ENCODE assay signal across 8 mouse cellular contexts in the genomic region with DNA sequence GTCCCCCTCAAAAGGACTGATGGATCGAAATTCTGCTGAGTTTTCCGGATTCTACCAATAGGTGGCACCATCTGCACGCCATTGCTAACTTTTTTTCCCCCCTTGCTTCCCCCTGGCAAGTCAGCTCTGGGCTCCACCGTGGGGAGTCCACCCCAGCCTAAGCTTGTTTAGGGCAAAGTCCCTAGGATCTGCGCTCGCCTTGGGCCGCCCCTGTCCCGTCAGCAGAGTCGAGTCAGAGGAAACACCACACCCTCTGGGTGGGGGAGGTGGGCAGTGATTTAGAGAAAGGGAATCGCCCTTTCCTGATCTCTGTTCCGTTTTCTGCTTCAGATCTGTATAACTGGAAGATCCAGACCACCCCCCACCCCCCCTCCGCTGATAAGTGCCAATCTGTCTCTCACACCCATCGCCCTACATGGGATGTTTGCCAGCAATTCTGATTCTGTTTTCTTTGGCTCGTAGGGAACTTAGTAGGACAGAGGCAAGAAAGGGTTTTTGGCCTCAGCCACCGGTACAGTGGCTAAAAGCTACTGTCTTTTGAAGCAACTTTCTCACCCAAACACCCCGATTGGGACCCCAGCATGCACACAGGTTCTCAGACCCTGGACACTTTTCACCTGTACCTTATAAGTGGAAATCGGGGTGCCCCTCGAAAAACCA. TPM values are rescaled to one million over a fixed set of nuclear protein-coding genes. Genes with fewer than 3 reads are reported as not detected.
DNase-seq lines count a peak whose midpoint lies in the region; ATAC-seq and TF ChIP-seq lines count a peak whose summit lies in the region.

No protein-coding gene starts in this region.

- 8% methylated on average over 18 of the region's 18 CpGs for WGBS in heart, postnatal 0 days

- no peaks in the 10 kb centered on the region for H3K79me2 ChIP-seq in CH12.LX (replicated peaks; ENCODE audit: control insufficient read depth, extremely low read depth, insufficient read depth, poor library complexity, severe bottlenecking)

- no peaks in the 10 kb centered on the region for H3K36me3 ChIP-seq in CH12.LX (replicated peaks in 1 of 2; ENCODE audit: control insufficient read depth in 1 of 2, insufficient read depth in 1 of 2, low read length in 1 of 2)
- no peaks in the 10 kb centered on the region for H3K36me3 ChIP-seq in heart, postnatal 0 days (replicated peaks; ENCODE audit: control insufficient read depth, insufficient read depth, low read length)

- TF ChIP-seq CTCF in CH12.LX (conservative IDR thresholded peaks at IDR 0.05 in 1 of 2, IDR thresholded peaks at IDR 0.05 in 1 of 2; ENCODE audit: low read depth in 2 of 2, low read length in 2 of 2): peak; percentile 45 to 93
- TF ChIP-seq CTCF in embryonic fibroblast, embryonic 13.5 days (IDR thresholded peaks at IDR 0.05; ENCODE audit: borderline replicate concordance, insufficient read depth, low read length): no peak
- peak; percentile 76 for TF ChIP-seq CTCF in heart, postnatal 0 days (IDR thresholded peaks at IDR 0.05; ENCODE audit: low read depth)

- H3K27ac ChIP-seq in CH12.LX (ENCODE audit: insufficient read depth, low read depth): no peak overlapping the region
- 0 out of 2 replicates have a peak overlapping the region, but pooled peaks have one; percentile 2 for H3K27ac ChIP-seq in embryonic fibroblast, embryonic 13.5 days (ENCODE audit: insufficient read depth, low read length)
- peak overlapping the region; percentile 45; the same call in 1 of the 2 replicates for H3K27ac ChIP-seq in heart, postnatal 0 days (ENCODE audit: low read depth)

- no peak for TF ChIP-seq POLR2A in CH12.LX (IDR thresholded peaks at IDR 0.05; ENCODE audit: low read depth, low read length)
- no peak for TF ChIP-seq POLR2A in embryonic fibroblast, embryonic 13.5 days (IDR thresholded peaks at IDR 0.05; ENCODE audit: low read depth, low read length)

- H3K27me3 ChIP-seq in CH12.LX (replicated peaks): no peaks in the 10 kb centered on the region
- H3K27me3 ChIP-seq in heart, postnatal 0 days (ENCODE audit: control insufficient read depth, insufficient read depth, low read length): peaks cover 8% of the 10 kb centered on the region; the same call in 1 of the 2 replicates

- H3K9me3 ChIP-seq in CH12.LX (replicated peaks; ENCODE audit: low read length): no peaks in the 10 kb centered on the region
- H3K9me3 ChIP-seq in heart, postnatal 0 days (replicated peaks; ENCODE audit: control insufficient read depth, low read length): no peaks in the 10 kb centered on the region

- H3K4me2 ChIP-seq in CH12.LX (ENCODE audit: insufficient read depth, low read depth, poor library complexity, severe bottlenecking): peak overlapping the region; percentile 74
- peak overlapping the region; percentile 66 for H3K4me2 ChIP-seq in heart, postnatal 0 days (ENCODE audit: low read depth, low read length)

- no peak for TF ChIP-seq EP300 in CH12.LX (IDR thresholded peaks at IDR 0.05; ENCODE audit: low read length)
- TF ChIP-seq EP300 in heart, postnatal 0 days (IDR thresholded peaks at IDR 0.05; ENCODE audit: low read depth): 0 out of 2 replicates have a peak, but pooled peaks have one; percentile 46

- ATAC-seq in heart, postnatal 0 days (ENCODE audit: insufficient read depth, low read depth): peak; percentile 63
- ATAC-seq in erythroid progenitor cell, adult 5-6 weeks (replicated peaks; ENCODE audit: low FRiP score, poor library complexity, severe bottlenecking): no peak

- TF ChIP-seq RAD21 in CH12.LX (IDR thresholded peaks at IDR 0.05; ENCODE audit: low read depth, low read length): peak; percentile 95

- H3K4me1 ChIP-seq in CH12.LX (ENCODE audit: control insufficient read depth in 1 of 2, insufficient read depth in 2 of 2): peaks cover 3 to 18% of the 10 kb centered on the region in 2 experiments; a peak in 3 of 4 replicates
- no peaks in the 10 kb centered on the region for H3K4me1 ChIP-seq in embryonic fibroblast, embryonic 13.5 days (ENCODE audit: control insufficient read depth, insufficient read depth, low read length)
- 0 out of 2 replicates have a peak, but pooled peaks cover 7% of the 10 kb centered on the region for H3K4me1 ChIP-seq in heart, postnatal 0 days (ENCODE audit: control insufficient read depth, insufficient read depth)

- no peak overlapping the region for H3K9ac ChIP-seq in CH12.LX (ENCODE audit: insufficient read depth, low read depth)
- H3K9ac ChIP-seq in heart, postnatal 0 days (replicated peaks; ENCODE audit: low read depth, low read length): peak overlapping the region; percentile 45

- in situ Hi-C loops in CH12.LX (cut with MboI; ENCODE audit: low pct_ligation_motif_present, low pct_unique_long_range_greater_than_20kb, low sequenced_read_pairs): loop anchor here (10.0 to 25.0 kb wide), 3 partner anchors 504 to 1204 kb away; a partner anchor contains a TSS

- H3K4me3 ChIP-seq in CH12.LX (replicated peaks in 1 of 3; ENCODE audit: low read depth in 2 of 3, low read length in 2 of 3, poor library complexity in 1 of 3): peak overlapping the region in 1 of 3 experiments; percentile 39
- 0 out of 2 replicates have a peak overlapping the region, but pooled peaks have one; percentile 5 for H3K4me3 ChIP-seq in embryonic fibroblast, embryonic 13.5 days (ENCODE audit: insufficient read depth, low read length)
- peak overlapping the region; percentile 41 for H3K4me3 ChIP-seq in heart, postnatal 0 days (ENCODE audit: low read depth, low read length)

- DNase-seq in CH12.LX (ENCODE audit: extremely low read depth): peak; percentile 58
- peak; percentile 51 for DNase-seq in adrenal gland, adult 2 months
- DNase-seq in heart, postnatal 0 days (ENCODE audit: low spot score): peak; percentile 69
- DNase-seq in kidney, postnatal 14 days: peak; percentile 73
- DNase-seq in lung, postnatal 25 days (ENCODE audit: low spot score): peak; percentile 59
- peak; percentile 78 for DNase-seq in retina, postnatal 1 day

- dilution Hi-C loops in CH12.LX (cut with MboI; ENCODE audit: extremely low pct_ligation_motif_present, extremely low pct_unique_long_range_greater_than_20kb, low sequenced_read_pairs): no loop called here

TF ChIP-seq in CH12.LX, 34 proteins besides CTCF, POLR2A, EP300 and RAD21:
- TF ChIP-seq MAFK (IDR thresholded peaks at IDR 0.05; ENCODE audit: insufficient replicate concordance, low read length) (0 out of 2 replicates have a peak, but pooled peaks have one; percentile 34), SMC3 (IDR thresholded peaks at IDR 0.05; ENCODE audit: low read depth, low read length) (peak; percentile 64), USF1 (IDR thresholded peaks at IDR 0.05; ENCODE audit: low read depth, low read length) (no peak), MEF2A (IDR thresholded peaks at IDR 0.05; ENCODE audit: borderline replicate concordance, low read depth, low read length) (peak; percentile 12; the same call in 1 of the 2 replicates), ZC3H11A (IDR thresholded peaks at IDR 0.05; ENCODE audit: low read depth, low read length) (peak; percentile 31; the same call in 1 of the 2 replicates), HCFC1 (IDR thresholded peaks at IDR 0.05; ENCODE audit: low read depth, low read length) (no peak), BHLHE40 (IDR thresholded peaks at IDR 0.05; ENCODE audit: low read depth, low read length) (no peak), IRF4 (IDR thresholded peaks at IDR 0.05; ENCODE audit: low read depth, low read length) (peak; percentile 65), MAZ (IDR thresholded peaks at IDR 0.05; ENCODE audit: low read depth, low read length) (no peak)

RNA-seq across cellular contexts. Expression of a gene that starts 10.2 kb away (rescaled TPM):
- 1.2 and 1.3 TPM in 2 replicates for total RNA-seq in CH12.LX (2012; rRNA removed)
- total RNA-seq in CH12.LX (2014; rRNA removed): 0.50 and 0.79 TPM in 2 replicates
- 6.0 and 6.9 TPM in 2 replicates for polyA plus RNA-seq in CH12.LX (2012; ENCODE audit: insufficient read length, low read depth)
- 10 to 100 TPM; 21.8 to 27.9 TPM for total RNA-seq in adrenal gland, adult 2 months (2021)
- polyA plus RNA-seq in adrenal gland, adult 2 months (2012; rRNA removed): 22.5 and 23.1 TPM in 2 replicates
- 5.5 and 7.5 TPM in 2 replicates for polyA plus RNA-seq in embryonic fibroblast, embryonic 13.5 days (2011; ENCODE audit: insufficient read length, low read depth, missing spikeins)
- 4.7 and 8.9 TPM in 2 replicates for total RNA-seq in heart, postnatal 0 days (2014; rRNA removed; ENCODE audit: low replicate concordance)
- polyA plus RNA-seq in heart, postnatal 0 days (2015; fragmentation: Nextera tagmentation; extraction: Ambion mirVana): 3.3 and 3.6 TPM in 2 replicates
- total RNA-seq in erythroid progenitor cell, adult 5-6 weeks (2015; ENCODE audit: low replicate concordance): 10.5 and 11.3 TPM in 2 replicates
- total RNA-seq in erythroid progenitor cell, adult 5-6 weeks (2017; ENCODE audit: low replicate concordance): 0.90 and 0.91 TPM in 2 replicates
